Mouse (Mus musculus) hindbrain, embryonic 16.5 days (tissue): Measurements from ENCODE around the gene Tm7sf3. TPM values are rescaled to one million over a fixed set of nuclear protein-coding genes. Genes with fewer than 3 reads are reported as not detected.
A peak's percentile ranks its signal among the peaks of the same experiment; 100 is the strongest.
"Not testable (repeated sequence)": the region's sequence is repeated elsewhere in the genome, so short reads cannot be mapped to it uniquely, and the experiment has no call there.

ENCODE experiments used
- ATAC-seq: fragments of 200-750 bp; cut with Nextera tagmentation; 2 replicates; pipeline ENCODE4 v1.8.0; 2017; ENCODE audit warnings: moderate TSS enrichment, moderate library complexity
- H3K27ac ChIP-seq: fragments of 300-500 bp; sonication (generic); 2 replicates; pipeline ENCODE4 v1.5.1; 2014; ENCODE audit warnings: low read depth, mild to moderate bottlenecking, control low read depth, low read length, moderate library complexity
- H3K27me3 ChIP-seq: fragments of 300-500 bp; sonication (generic); replicated peaks from 2 replicates; pipeline ENCODE4 v1.6.1; 2014; ENCODE audit warnings: low read length; ENCODE audit not compliant: control insufficient read depth, insufficient read depth
- H3K36me3 ChIP-seq: fragments of 300-500 bp; sonication (generic); 2 replicates; pipeline ENCODE4 v1.6.1; 2014; ENCODE audit warnings: mild to moderate bottlenecking, low read length, moderate library complexity, mixed read lengths; ENCODE audit not compliant: control insufficient read depth, insufficient read depth
- H3K4me1 ChIP-seq: fragments of 300-500 bp; sonication (generic); 2 replicates; pipeline ENCODE4 v1.6.1; 2014; ENCODE audit warnings: low read depth, low read length; ENCODE audit not compliant: control insufficient read depth, insufficient read depth
- H3K4me2 ChIP-seq: fragments of 300-500 bp; sonication (generic); 2 replicates; pipeline ENCODE4 v1.6.1; 2014; ENCODE audit warnings: mild to moderate bottlenecking, low read length, control low read depth, moderate library complexity
- H3K4me3 ChIP-seq: fragments of 300-500 bp; sonication (generic); 2 replicates; pipeline ENCODE4 v1.5.1; 2014; ENCODE audit warnings: mild to moderate bottlenecking, low read length, control low read depth, moderate library complexity
- H3K9ac ChIP-seq: fragments of 300-500 bp; sonication (generic); 2 replicates; pipeline ENCODE4 v1.6.1; 2014; ENCODE audit warnings: low read depth, mild to moderate bottlenecking, control low read depth, low read length, moderate library complexity
- H3K9me3 ChIP-seq: fragments of 300-500 bp; sonication (generic); 2 replicates; pipeline ENCODE4 v1.6.1; 2014; ENCODE audit warnings: mild to moderate bottlenecking, low read length, moderate library complexity; ENCODE audit not compliant: control insufficient read depth
- WGBS: fragments of 180-500 bp; shearing (Covaris S2); extraction: QIAGEN DNeasy Blood & Tissue Kit; methylation state at CpG from one replicate; pipeline ENCODE4 v1.1.7; 2014; 5-methylcytosine and 5-hydroxymethylcytosine counted together
- polyA plus RNA-seq: library from polyadenylated mRNA; unstranded; fragments of >200 nt; fragmentation: Nextera tagmentation; extraction: Ambion mirVana; gene quantifications from 2 replicates; pipeline ENCODE4 v1.2.1, GENCODE M21; 2015

Tm7sf3 gene
- polyA plus RNA-seq, 1 experiment from 2014 or later: 35.5 TPM

DNA sequence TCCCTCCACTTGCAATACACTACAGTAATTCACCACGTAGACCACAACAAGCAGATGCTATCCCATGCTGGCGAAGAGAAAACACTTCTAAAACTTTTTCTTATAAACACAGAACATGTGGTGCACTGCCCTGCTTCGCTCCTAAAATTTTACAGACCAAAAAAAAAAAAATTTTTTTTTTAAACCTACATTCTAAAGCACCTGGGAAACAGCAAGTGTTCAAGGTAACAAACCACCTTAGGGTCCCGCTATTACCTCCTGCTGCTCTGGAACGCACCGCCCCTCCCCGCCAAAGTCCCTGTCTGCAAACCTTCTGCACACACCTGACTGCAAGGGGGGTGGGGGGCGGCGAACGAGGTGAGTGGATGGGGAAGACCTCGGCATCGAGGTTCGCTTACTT lies 65.7 kb downstream of the Tm7sf3 start, which contains the start of gene Fgfr1op2:
Gene Fgfr1op2 (plus strand): TSS at position 301 of the 400 bp plus-strand sequence.
- no peak for ATAC-seq
- Histone ChIP-seq H3K36me3 (no peaks in the 10 kb centered on the region), H3K27ac (peak within 1 kb of the TSS; percentile 99), H3K9ac (peak within 1 kb of the TSS; percentile 91), H3K4me1 (peaks cover 22% of the 10 kb centered on the region), H3K4me2 (peak within 1 kb of the TSS; percentile 74), H3K27me3 (no peaks in the 10 kb centered on the region), H3K4me3 (peak within 1 kb of the TSS; percentile 96), H3K9me3 (no peaks in the 10 kb centered on the region)
- WGBS: under 1% methylated on average over 13 of the region's 13 CpGs

DNA sequence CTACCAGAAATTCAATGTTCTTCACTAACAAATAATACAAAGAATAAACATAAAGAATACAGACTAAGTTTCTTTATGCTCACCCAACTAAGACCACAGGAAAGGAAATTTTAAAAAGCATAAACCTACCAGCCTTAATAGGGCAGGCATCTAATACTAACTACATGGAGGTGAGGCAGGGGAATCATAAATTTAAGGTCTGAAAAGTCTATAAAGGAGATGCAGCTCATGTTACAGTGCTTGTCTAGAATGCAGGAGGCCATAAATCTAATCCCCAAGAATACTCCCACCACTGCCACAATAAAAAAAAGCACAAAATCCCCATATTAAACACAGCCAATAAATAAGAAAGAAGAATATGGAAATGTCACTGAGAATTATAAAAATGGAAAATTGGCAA lies 70.6 kb downstream of the Tm7sf3 start:
- H3K9ac ChIP-seq: no peak overlapping the region
- no peak overlapping the region for H3K4me2 ChIP-seq
- H3K36me3 ChIP-seq: no peaks in the 10 kb centered on the region; the same call in 1 of the 2 replicates
- no peaks in the 10 kb centered on the region for H3K27me3 ChIP-seq
- H3K9me3 ChIP-seq: no peaks in the 10 kb centered on the region
- no peak overlapping the region for H3K4me3 ChIP-seq
- H3K4me1 ChIP-seq: peaks cover 19% of the 10 kb centered on the region
- H3K27ac ChIP-seq: no peak overlapping the region
- ATAC-seq: no peak

DNA sequence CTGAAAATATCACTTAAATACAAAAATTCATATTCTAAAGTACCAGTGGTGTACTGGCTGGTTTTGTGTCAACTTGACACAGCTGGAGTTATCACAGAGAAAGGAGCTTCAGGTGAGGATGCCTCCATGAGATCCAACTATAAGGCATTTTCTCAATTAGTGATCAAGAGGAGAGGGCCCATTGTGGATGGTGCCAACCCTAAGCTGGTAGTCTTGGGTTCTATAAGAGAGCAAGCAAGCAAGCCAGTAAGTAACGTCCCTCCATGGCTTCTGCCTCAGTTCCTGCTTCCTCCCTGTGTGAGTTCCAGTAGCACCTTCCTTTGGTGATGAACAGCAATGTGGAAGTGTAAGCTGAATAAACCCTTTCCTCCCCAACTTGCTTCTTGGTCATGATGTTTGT lies 80.2 kb downstream of the Tm7sf3 start:
- not testable (repeated sequence) for H3K27me3 ChIP-seq, H3K4me3 ChIP-seq, H3K9ac ChIP-seq, H3K27ac ChIP-seq, H3K4me2 ChIP-seq, ATAC-seq, H3K9me3 ChIP-seq, H3K4me1 ChIP-seq
- WGBS: 90% methylated on average over 1 of the region's 1 CpGs
- H3K36me3 ChIP-seq: peaks cover 23% of the 10 kb centered on the region

Other genes starting within 250 kb of the Tm7sf3 start
- 9.1 and 9.6 TPM in 2 replicates for gene Itpr2, start 140.6 kb downstream of the Tm7sf3 start, polyA plus RNA-seq
- gene Fgfr1op2, start 65.6 kb downstream of the Tm7sf3 start, polyA plus RNA-seq: 38.0 and 41.5 TPM in 2 replicates
- 41.1 and 47.5 TPM in 2 replicates for gene Ints13, start 65.0 kb downstream of the Tm7sf3 start, polyA plus RNA-seq
- gene Med21, start 277 bp downstream of the Tm7sf3 start, polyA plus RNA-seq: 111 and 117 TPM in 2 replicates
- gene Stk38l, start 82.2 kb upstream of the Tm7sf3 start, polyA plus RNA-seq: 13.9 and 15.0 TPM in 2 replicates
- 3.3 and 4.6 TPM in 2 replicates for gene Arntl2, start 153.2 kb upstream of the Tm7sf3 start, polyA plus RNA-seq
- gene Smco2, start 207.3 kb upstream of the Tm7sf3 start, polyA plus RNA-seq: not detected in 2 replicates
- gene Ppfibp1, start 245.7 kb upstream of the Tm7sf3 start, polyA plus RNA-seq: 14.6 and 15.9 TPM in 2 replicates